15 mouse cellular contexts compared by ENCODE assay signal in genomic region chr3:127848088-127848808, GRCm38 (mm10). TPM values are rescaled to one million over a fixed set of nuclear protein-coding genes. Genes with fewer than 3 reads are reported as not detected.
DNase-seq lines count a peak whose midpoint lies in the region; ATAC-seq and TF ChIP-seq lines count a peak whose summit lies in the region.
"Had no signal": no experiment of that assay in that cellular context is flagged by ENCODE, and none has a peak within 500 bp of the region (broad histone marks: within the 10 kb centered on the region; RNA-seq: fewer than 3 reads in every experiment).

No protein-coding gene starts in this region.

- no peaks in the 10 kb centered on the region for H3K4me1 ChIP-seq in kidney, embryonic 14.5 days (ENCODE audit: control insufficient read depth, insufficient read depth, low read length)
- H3K4me1 ChIP-seq in cerebellum, adult 2 months (ENCODE audit: control insufficient read depth, insufficient read depth, low read length), result no peaks in the 10 kb centered on the region
- H3K4me1 ChIP-seq: midbrain, embryonic 15.5 days had no signal

- no peak overlapping the region for H3K9ac ChIP-seq in kidney, embryonic 14.5 days (ENCODE audit: low read depth, low read length)
- H3K9ac ChIP-seq: lung, embryonic 15.5 days; midbrain, embryonic 15.5 days had no signal

- no peak for ATAC-seq in kidney, embryonic 14.5 days (ENCODE audit: low FRiP score, low TSS enrichment)
- ATAC-seq: midbrain, embryonic 15.5 days had no signal

- no peak overlapping the region for H3K27ac ChIP-seq in kidney, embryonic 14.5 days (ENCODE audit: low read depth, low read length)
- H3K27ac ChIP-seq in cerebellum, adult 2 months (ENCODE audit: insufficient read depth, low read length), result no peak overlapping the region
- H3K27ac ChIP-seq: lung, embryonic 15.5 days; midbrain, embryonic 15.5 days had no signal

- H3K4me3 ChIP-seq in kidney, embryonic 14.5 days (ENCODE audit: low read length), result no peak overlapping the region
- no peak overlapping the region for H3K4me3 ChIP-seq in cerebellum, adult 2 months (replicated peaks; ENCODE audit: insufficient read depth, low read depth, low read length)
- H3K4me3 ChIP-seq: lung, embryonic 15.5 days; midbrain, embryonic 15.5 days had no signal

- H3K4me2 ChIP-seq in kidney, embryonic 14.5 days (replicated peaks; ENCODE audit: low read depth, low read length), result no peak overlapping the region
- H3K4me2 ChIP-seq: lung, embryonic 15.5 days; midbrain, embryonic 15.5 days had no signal

- no peak for TF ChIP-seq POLR2A in brain, embryonic 14.5 days (IDR thresholded peaks at IDR 0.05; ENCODE audit: borderline replicate concordance, extremely low read depth, insufficient read depth, insufficient read length, poor library complexity, severe bottlenecking)
- TF ChIP-seq POLR2A in cerebellum, adult 2 months (IDR thresholded peaks at IDR 0.05; ENCODE audit: borderline replicate concordance, insufficient read depth, low read length), result no peak

- no peaks in the 10 kb centered on the region for H3K9me3 ChIP-seq in kidney, embryonic 14.5 days (ENCODE audit: control insufficient read depth, low read length)
- H3K9me3 ChIP-seq: lung, embryonic 15.5 days; midbrain, embryonic 15.5 days had no signal

- no peaks in the 10 kb centered on the region for H3K36me3 ChIP-seq in kidney, embryonic 14.5 days (ENCODE audit: control insufficient read depth, insufficient read depth, low read length)
- H3K36me3 ChIP-seq: lung, embryonic 15.5 days; midbrain, embryonic 15.5 days had no signal

- no peaks in the 10 kb centered on the region for H3K27me3 ChIP-seq in kidney, embryonic 14.5 days (ENCODE audit: control insufficient read depth, insufficient read depth, low read length)
- no peaks in the 10 kb centered on the region; the same call in 1 of the 2 replicates for H3K27me3 ChIP-seq in cerebellum, adult 2 months (ENCODE audit: control insufficient read depth, insufficient read depth, low read length)
- H3K27me3 ChIP-seq: lung, embryonic 15.5 days; midbrain, embryonic 15.5 days had no signal

- DNase-seq in kidney, postnatal 36 days, result peak; percentile 13 to 39
- DNase-seq in Muller cell, postnatal 12 days (ENCODE audit: inconsistent ontology term), result peak; percentile 53
- DNase-seq in brain, embryonic 14.5 days (ENCODE audit: low read depth), result peak; percentile 71
- DNase-seq in lung, postnatal 10 days, result peak; percentile 27
- DNase-seq in layer of hippocampus, adult 8-10 months (ENCODE audit: low spot score in 2 of 2), result no peak
- no peak for DNase-seq in cerebellum, adult 2 months
- no peak for DNase-seq in urinary bladder, postnatal 10 days (ENCODE audit: low spot score)
- DNase-seq: cerebellum, postnatal 25 days; gastrocnemius, postnatal 36 days; heart, postnatal 10 days; kidney, adult 18-20 months; right cerebral cortex, postnatal 25 days had no signal

- no peak for TF ChIP-seq CTCF in brain, embryonic 14.5 days (IDR thresholded peaks at IDR 0.05; ENCODE audit: borderline replicate concordance, extremely low read depth, insufficient read depth, insufficient read length)
- no peak for TF ChIP-seq CTCF in cerebellum, adult 2 months (IDR thresholded peaks at IDR 0.05; ENCODE audit: borderline replicate concordance, insufficient read depth, low read depth, low read length)

- WGBS in kidney, embryonic 14.5 days, result 86% methylated on average over 11 of the region's 11 CpGs
- WGBS in cerebellum, adult 2 months, result 63% methylated on average over 11 of the region's 11 CpGs

RNA-seq across cellular contexts. Expression of gene Ap1ar, which starts 10.9 kb away (rescaled TPM):
- 54.9 and 60.9 TPM in 2 replicates for polyA plus RNA-seq in kidney, embryonic 14.5 days (2014; fragmentation: Nextera tagmentation; extraction: Ambion mirVana)
- polyA plus RNA-seq in brain, embryonic 14.5 days (2012; rRNA removed), result 43.9 and 69.3 TPM in 2 replicates
- total RNA-seq in layer of hippocampus, adult 8-10 months (2022), result 10 to 100 TPM; 71.5 to 88.5 (median 84.3) TPM
- 49.8 and 52.8 TPM in 2 replicates for polyA plus RNA-seq in cerebellum, adult 2 months (2012; rRNA removed)

RNA-seq across cellular contexts. Expression of gene Fam241a, which starts 47.9 kb away (rescaled TPM):
- 5.8 and 6.7 TPM in 2 replicates for polyA plus RNA-seq in kidney, embryonic 14.5 days (2014; fragmentation: Nextera tagmentation; extraction: Ambion mirVana)
- polyA plus RNA-seq in brain, embryonic 14.5 days (2012; rRNA removed), result 6.1 and 6.3 TPM in 2 replicates
- total RNA-seq in layer of hippocampus, adult 8-10 months (2022), result 1 to 10 TPM; 2.3 to 3.4 (median 3.1) TPM
- polyA plus RNA-seq in cerebellum, adult 2 months (2012; rRNA removed), result 1.6 and 1.9 TPM in 2 replicates

RNA-seq across cellular contexts. Expression of gene Tifa, which starts 58.6 kb away (rescaled TPM):
- polyA plus RNA-seq in kidney, embryonic 14.5 days (2014; fragmentation: Nextera tagmentation; extraction: Ambion mirVana), result 3.2 and 4.2 TPM in 2 replicates
- 2.5 and 3.0 TPM in 2 replicates for polyA plus RNA-seq in brain, embryonic 14.5 days (2012; rRNA removed)
- 10 to 100 TPM in 2 of 4 experiments, 1 to 10 TPM in 2; 7.7 to 12.5 (median 9.7) TPM for total RNA-seq in layer of hippocampus, adult 8-10 months (2022)
- 3.9 and 4.3 TPM in 2 replicates for polyA plus RNA-seq in cerebellum, adult 2 months (2012; rRNA removed)

Comparison
In these comparisons a context has a peak if more than half of its experiments do, and no peak if none do; other contexts are left out.
1. DNase-seq: peak in kidney, postnatal 36 days (2 of 2), Muller cell, postnatal 12 days (single experiment), brain, embryonic 14.5 days (single experiment) and lung, postnatal 10 days (single experiment); none in layer of hippocampus, adult 8-10 months (0 of 2), cerebellum, adult 2 months (0 of 2) and urinary bladder, postnatal 10 days (single experiment).